Mouse (Mus musculus) neural tube, embryonic 10.5 days (tissue): ENCODE data around the gene P2rx7.
"Not testable (repeated sequence)": the region's sequence is repeated elsewhere in the genome, so short reads cannot be mapped to it uniquely, and the experiment has no call there.

Source experiments
- DNase-seq: peaks from one replicate; pipeline ENCODE4 v3.0.0-alpha.2; 2017; ENCODE audit warnings: low spot score; ENCODE audit errors: extremely low spot score

P2rx7 gene

GRCm38 (mm10) chr5:122646050-122646449, 2.3 kb downstream of the P2rx7 start:
- no peak for DNase-seq

- no peak for DNase-seq
These were observed 3.7 kb downstream of the P2rx7 start for GRCm38 (mm10) chr5:122647256-122647924.

- not testable (repeated sequence) for DNase-seq
These were observed 4.3 kb downstream of the P2rx7 start for GRCm38 (mm10) chr5:122647952-122648374.

GRCm38 (mm10) chr5:122649264-122649663, 5.6 kb downstream of the P2rx7 start:
- no peak for DNase-seq

- DNase-seq = no peak
These were observed 6.4 kb downstream of the P2rx7 start for GRCm38 (mm10) chr5:122650100-122650499.

- no peak for DNase-seq
These were observed 8.8 kb downstream of the P2rx7 start for GRCm38 (mm10) chr5:122652506-122652905.

- peak; percentile 27 for DNase-seq
These were observed 9.4 kb downstream of the P2rx7 start for GRCm38 (mm10) chr5:122653112-122653445.

- peak; percentile 53 for DNase-seq
These were observed 9.9 kb downstream of the P2rx7 start for GRCm38 (mm10) chr5:122653446-122654267.

GRCm38 (mm10) chr5:122654268-122654573, 10.5 kb downstream of the P2rx7 start:
- no peak for DNase-seq

GRCm38 (mm10) chr5:122656808-122657207, 13.1 kb downstream of the P2rx7 start:
- DNase-seq = no peak

GRCm38 (mm10) chr5:122662501-122662900, 18.8 kb downstream of the P2rx7 start:
- no peak for DNase-seq

- no peak for DNase-seq
These were observed 21.3 kb downstream of the P2rx7 start for GRCm38 (mm10) chr5:122665036-122665435.

- DNase-seq = no peak
These were observed 25.5 kb downstream of the P2rx7 start for GRCm38 (mm10) chr5:122668981-122669897.

- DNase-seq = not testable (repeated sequence)
These were observed 27.9 kb downstream of the P2rx7 start for GRCm38 (mm10) chr5:122671641-122672040.

- no peak for DNase-seq
These were observed 28.6 kb downstream of the P2rx7 start for GRCm38 (mm10) chr5:122672298-122672697.

GRCm38 (mm10) chr5:122676002-122676401, 32.3 kb downstream of the P2rx7 start:
- DNase-seq = no peak

- DNase-seq = no peak
These were observed 34.3 kb downstream of the P2rx7 start for GRCm38 (mm10) chr5:122677983-122678382.

- no peak for DNase-seq
These were observed 36.2 kb downstream of the P2rx7 start for GRCm38 (mm10) chr5:122679881-122680280.

GRCm38 (mm10) chr5:122681276-122681675, 37.6 kb downstream of the P2rx7 start:
- no peak for DNase-seq

- no peak for DNase-seq
These were observed 40.2 kb downstream of the P2rx7 start for GRCm38 (mm10) chr5:122683926-122684325.

- DNase-seq = no peak
These were observed 43.7 kb downstream of the P2rx7 start for GRCm38 (mm10) chr5:122687391-122687790.

- DNase-seq = no peak
These were observed 45.4 kb downstream of the P2rx7 start for GRCm38 (mm10) chr5:122689153-122689552.
